Mouse (Mus musculus) sigmoid colon, adult 10 weeks (tissue): ENCODE data around the gene Vmn2r101. TPM values are rescaled to one million over a fixed set of nuclear protein-coding genes. Genes with fewer than 3 reads are reported as not detected.

ENCODE experiments used
- polyA plus RNA-seq: library from polyadenylated mRNA; stranded (reverse); fragments of 350-450 nt; fragmentation: Illumina TruSeq; extraction: RNeasy Lipid Tissue Mini Kit (QIAGEN cat#74804); gene quantifications from one replicate; pipeline ENCODE4 v1.2.3, GENCODE M21; 2014; ENCODE audit warnings: low read depth, low replicate concordance

Vmn2r101 gene
- not detected for polyA plus RNA-seq

DNA sequence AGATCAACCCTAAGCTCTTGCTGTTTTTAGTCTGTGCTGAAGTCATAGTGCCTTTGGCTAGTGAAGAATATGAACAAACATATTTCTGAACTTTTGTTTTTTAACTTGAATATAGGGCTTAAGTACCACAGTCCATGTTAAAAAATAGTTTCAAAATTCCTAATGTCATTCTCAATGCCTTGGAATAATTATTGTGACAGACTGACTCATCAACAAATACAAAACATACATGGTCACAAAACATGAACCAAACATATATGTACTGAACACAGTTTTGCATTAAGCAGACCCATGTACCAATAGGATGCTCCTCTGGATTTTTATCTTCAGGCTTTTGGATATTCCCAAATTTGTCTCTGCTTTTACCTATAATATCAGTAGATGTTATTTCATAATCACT, at the start of gene Vmn2r101:
Gene Vmn2r101, plus strand, starts transcription at position 301 of the 400 bp plus-strand sequence.

GRCm38 (mm10) chr17:19660028-19660427, 83.0 kb downstream of the Vmn2r101 start, which contains the start of gene Vmn2r102:
Gene Vmn2r102, plus strand, starts transcription at chr17:19660328.

Other genes with a start within 250 kb of the Vmn2r101 start
- gene Vmn2r99, start 215.3 kb upstream of the Vmn2r101 start, polyA plus RNA-seq, result not detected
- not detected for gene Vmn2r100, start 72.5 kb upstream of the Vmn2r101 start, polyA plus RNA-seq
- gene Vmn2r102, start 83.1 kb downstream of the Vmn2r101 start, polyA plus RNA-seq, result not detected
- gene Vmn2r103, start 196.1 kb downstream of the Vmn2r101 start, polyA plus RNA-seq, result not detected